In genomic region chr7:3646188-3646587, GRCm38 (mm10) we compare ENCODE assay signal across 10 mouse cellular contexts. TPM values are rescaled to one million over a fixed set of nuclear protein-coding genes. Genes with fewer than 3 reads are reported as not detected.
DNase-seq lines count a peak whose midpoint lies in the region; ATAC-seq and TF ChIP-seq lines count a peak whose summit lies in the region.
"Had no signal": no experiment of that assay in that cellular context is flagged by ENCODE, and none has a peak within 500 bp of the region (broad histone marks: within the 10 kb centered on the region; RNA-seq: fewer than 3 reads in every experiment).

No protein-coding gene starts in this region.

- H3ac ChIP-seq in C2C12 (ENCODE audit: control insufficient read depth, insufficient read length, low read depth) = peak overlapping the region; percentile 100

- peaks cover 17% of the 10 kb centered on the region for H3K36me3 ChIP-seq in heart, adult 2 months (ENCODE audit: control insufficient read depth, insufficient read depth, low read length)
- peaks cover 8% of the 10 kb centered on the region for H3K36me3 ChIP-seq in C2C12 (ENCODE audit: control insufficient read depth, insufficient read depth)
- peaks cover 31% of the 10 kb centered on the region for H3K36me3 ChIP-seq in forebrain, embryonic 13.5 days (ENCODE audit: poor library complexity, severe bottlenecking)
- H3K36me3 ChIP-seq in liver, embryonic 13.5 days = peaks cover 51% of the 10 kb centered on the region

- H3K4me1 ChIP-seq in heart, adult 2 months (ENCODE audit: control insufficient read depth, insufficient read depth, low read length) = peaks cover 18% of the 10 kb centered on the region
- peaks cover 43% of the 10 kb centered on the region for H3K4me1 ChIP-seq in forebrain, embryonic 13.5 days
- peaks cover 54% of the 10 kb centered on the region for H3K4me1 ChIP-seq in liver, embryonic 13.5 days (replicated peaks)

- no peaks in the 10 kb centered on the region for H3K27me3 ChIP-seq in heart, adult 2 months (ENCODE audit: control insufficient read depth, insufficient read depth, low read length)
- H3K27me3 ChIP-seq in C2C12 (ENCODE audit: control insufficient read depth, insufficient read depth, insufficient read length) = no peaks in the 10 kb centered on the region
- H3K27me3 ChIP-seq in forebrain, embryonic 13.5 days = no peaks in the 10 kb centered on the region
- H3K27me3 ChIP-seq in liver, embryonic 13.5 days = no peaks in the 10 kb centered on the region

- intact Hi-C loops in heart, adult 2 months (cut with DNase I) = loop anchor here (5.0 kb wide), 1 partner anchor 46 kb away; the partner anchor contains the start of genes Mboat7 and Tsen34

- DNase-seq in heart, adult 2 months = no peak
- no peak for DNase-seq in heart, adult 9 months (ENCODE audit: low spot score in 2 of 2)
- no peak for DNase-seq in liver, embryonic 13.5 days
- no peak for DNase-seq in adipocyte (ENCODE audit: low spot score)
- no peak for DNase-seq in urinary bladder, adult 2 months (ENCODE audit: low spot score)
- no peak for DNase-seq in retina, postnatal 1 day
- DNase-seq: gastrocnemius, postnatal 25 days; thymus, postnatal 25 days had no signal

- no peak for TF ChIP-seq CTCF in heart, adult 2 months (IDR thresholded peaks at IDR 0.05)
- no peak for TF ChIP-seq CTCF in C2C12 (IDR thresholded peaks at IDR 0.05; ENCODE audit: control insufficient read depth, insufficient read depth, insufficient read length)

- peak overlapping the region; percentile 99 for H3K9ac ChIP-seq in heart, adult 2 months (ENCODE audit: low read depth, low read length)
- peak overlapping the region; percentile 99 for H3K9ac ChIP-seq in forebrain, embryonic 13.5 days
- peak overlapping the region; percentile 99 for H3K9ac ChIP-seq in liver, embryonic 13.5 days

- TF ChIP-seq EP300 in heart, adult 2 months (IDR thresholded peaks at IDR 0.05; ENCODE audit: insufficient read depth, low read depth, low read length) = no peak

- peak overlapping the region; percentile 93 for H3K4me2 ChIP-seq in forebrain, embryonic 13.5 days
- H3K4me2 ChIP-seq in liver, embryonic 13.5 days = peak overlapping the region; percentile 88

- no peaks in the 10 kb centered on the region for H3K9me3 ChIP-seq in forebrain, embryonic 13.5 days (replicated peaks)
- no peaks in the 10 kb centered on the region for H3K9me3 ChIP-seq in liver, embryonic 13.5 days (replicated peaks)

- H3K4me3 ChIP-seq in heart, adult 2 months = peak overlapping the region; percentile 79
- peak overlapping the region; percentile 57 for H3K4me3 ChIP-seq in C2C12 (ENCODE audit: insufficient read depth, poor library complexity, severe bottlenecking)
- H3K4me3 ChIP-seq in forebrain, embryonic 13.5 days = peak overlapping the region; percentile 95
- peak overlapping the region; percentile 99 for H3K4me3 ChIP-seq in liver, embryonic 13.5 days (replicated peaks)

- H3K27ac ChIP-seq in heart, adult 2 months = no peak overlapping the region; the same call in 1 of the 2 replicates
- H3K27ac ChIP-seq in forebrain, embryonic 13.5 days = peak overlapping the region; percentile 97
- peak overlapping the region; percentile 96 for H3K27ac ChIP-seq in liver, embryonic 13.5 days

- peaks cover 47% of the 10 kb centered on the region for H3K79me3 ChIP-seq in C2C12 (ENCODE audit: low read depth)

- H3K79me2 ChIP-seq in heart, adult 2 months (replicated peaks; ENCODE audit: control insufficient read depth, insufficient read depth, low read length) = peaks cover 6% of the 10 kb centered on the region
- peaks cover 56% of the 10 kb centered on the region for H3K79me2 ChIP-seq in C2C12 (ENCODE audit: control insufficient read depth, insufficient read depth)

- TF ChIP-seq POLR2A in heart, adult 2 months (IDR thresholded peaks at IDR 0.05; ENCODE audit: insufficient read depth, low read depth, low read length) = no peak

- no peak for ATAC-seq in forebrain, embryonic 13.5 days
- ATAC-seq in liver, embryonic 13.5 days (ENCODE audit: low read depth) = no peak

- 3% methylated on average over 9 of the region's 9 CpGs for WGBS in heart, adult 2 months
- WGBS in forebrain, embryonic 13.5 days = 18% methylated on average over 9 of the region's 9 CpGs
- WGBS in liver, embryonic 13.5 days (ENCODE audit: insufficient replicate concordance) = 13% methylated on average over 9 of the region's 9 CpGs

TF ChIP-seq in C2C12, 6 proteins besides CTCF, POLR2A, EP300 and RAD21:
- no peak for TF ChIP-seq MYOD1 (IDR thresholded peaks at IDR 0.05; ENCODE audit: control insufficient read depth, insufficient read length, low read depth)
- TF ChIP-seq USF1 (IDR thresholded peaks at IDR 0.05; ENCODE audit: low read depth) = no peak
- TF ChIP-seq MYOG (IDR thresholded peaks at IDR 0.05; ENCODE audit: control insufficient read depth, extremely low read depth, insufficient read length) = no peak
- no peak for TF ChIP-seq CEBPB (IDR thresholded peaks at IDR 0.05; ENCODE audit: low read depth)
- TF ChIP-seq FOSL1 (IDR thresholded peaks at IDR 0.05; ENCODE audit: insufficient read depth, low read length, poor library complexity, severe bottlenecking) = no peak
- TF ChIP-seq MAX (IDR thresholded peaks at IDR 0.05) = no peak

RNA-seq across cellular contexts. Expression of gene Cnot3, which starts 1.1 kb away (rescaled TPM):
- 10 to 100 TPM; 22.1 to 23.1 TPM for total RNA-seq in heart, adult 2 months (2021)
- 20.3 and 33.2 TPM in 2 replicates for polyA plus RNA-seq in heart, adult 2 months (2012; rRNA removed)
- 87.1 TPM for polyA plus RNA-seq in C2C12 (2012; fragmentation: generic; extraction: Trizol)
- 55.3 and 56.3 TPM in 2 replicates for polyA plus RNA-seq in forebrain, embryonic 13.5 days (2015; fragmentation: Nextera tagmentation; extraction: Ambion mirVana)
- polyA plus RNA-seq in liver, embryonic 13.5 days (2015; fragmentation: Nextera tagmentation; extraction: Ambion mirVana) = 22.8 and 25.3 TPM in 2 replicates
- 23.5 and 42.6 TPM in 2 replicates for polyA plus RNA-seq in urinary bladder, adult 2 months (2012; rRNA removed)

RNA-seq across cellular contexts. Expression of gene Prpf31, which starts 16.4 kb away (rescaled TPM):
- 10 to 100 TPM; 24.1 to 24.4 TPM for total RNA-seq in heart, adult 2 months (2021)
- polyA plus RNA-seq in heart, adult 2 months (2012; rRNA removed) = 21.5 and 30.3 TPM in 2 replicates
- 102 TPM for polyA plus RNA-seq in C2C12 (2012; fragmentation: generic; extraction: Trizol)
- 134 and 149 TPM in 2 replicates for polyA plus RNA-seq in forebrain, embryonic 13.5 days (2015; fragmentation: Nextera tagmentation; extraction: Ambion mirVana)
- polyA plus RNA-seq in liver, embryonic 13.5 days (2015; fragmentation: Nextera tagmentation; extraction: Ambion mirVana) = 79.1 and 83.7 TPM in 2 replicates
- 43.2 and 43.7 TPM in 2 replicates for polyA plus RNA-seq in urinary bladder, adult 2 months (2012; rRNA removed)

RNA-seq across cellular contexts. Expression of gene Tfpt, which starts 16.5 kb away (rescaled TPM):
- 10 to 100 TPM; 16.9 to 21.1 TPM for total RNA-seq in heart, adult 2 months (2021)
- polyA plus RNA-seq in heart, adult 2 months (2012; rRNA removed) = 8.0 and 8.8 TPM in 2 replicates
- 24.6 TPM for polyA plus RNA-seq in C2C12 (2012; fragmentation: generic; extraction: Trizol)
- polyA plus RNA-seq in forebrain, embryonic 13.5 days (2015; fragmentation: Nextera tagmentation; extraction: Ambion mirVana) = 31.3 and 33.1 TPM in 2 replicates
- 12.7 and 13.0 TPM in 2 replicates for polyA plus RNA-seq in liver, embryonic 13.5 days (2015; fragmentation: Nextera tagmentation; extraction: Ambion mirVana)
- polyA plus RNA-seq in urinary bladder, adult 2 months (2012; rRNA removed) = 23.2 and 25.4 TPM in 2 replicates

RNA-seq across cellular contexts. Expression of gene Leng1, which starts 19.5 kb away (rescaled TPM):
- total RNA-seq in heart, adult 2 months (2021) = 10 to 100 TPM; 11.8 to 12.8 TPM
- 4.8 and 5.9 TPM in 2 replicates for polyA plus RNA-seq in heart, adult 2 months (2012; rRNA removed)
- 10.4 TPM for polyA plus RNA-seq in C2C12 (2012; fragmentation: generic; extraction: Trizol)
- 16.1 and 19.2 TPM in 2 replicates for polyA plus RNA-seq in forebrain, embryonic 13.5 days (2015; fragmentation: Nextera tagmentation; extraction: Ambion mirVana)
- 7.2 and 8.6 TPM in 2 replicates for polyA plus RNA-seq in liver, embryonic 13.5 days (2015; fragmentation: Nextera tagmentation; extraction: Ambion mirVana)
- polyA plus RNA-seq in urinary bladder, adult 2 months (2012; rRNA removed) = 14.0 and 14.8 TPM in 2 replicates

RNA-seq across cellular contexts. Expression of gene Ndufa3, which starts 29.0 kb away (rescaled TPM):
- total RNA-seq in heart, adult 2 months (2021) = 1,000 to 10,000 TPM; 1,765 to 2,117 TPM
- 956 and 1,299 TPM in 2 replicates for polyA plus RNA-seq in heart, adult 2 months (2012; rRNA removed)
- 386 TPM for polyA plus RNA-seq in C2C12 (2012; fragmentation: generic; extraction: Trizol)
- polyA plus RNA-seq in forebrain, embryonic 13.5 days (2015; fragmentation: Nextera tagmentation; extraction: Ambion mirVana) = 452 and 481 TPM in 2 replicates
- polyA plus RNA-seq in liver, embryonic 13.5 days (2015; fragmentation: Nextera tagmentation; extraction: Ambion mirVana) = 224 and 292 TPM in 2 replicates
- polyA plus RNA-seq in urinary bladder, adult 2 months (2012; rRNA removed) = 262 and 303 TPM in 2 replicates
